ENCODE assay signal across 23 mouse cellular contexts in genomic region chr17:26151886-26152630, GRCm38 (mm10). TPM values are rescaled to one million over a fixed set of nuclear protein-coding genes. Genes with fewer than 3 reads are reported as not detected.
"Had no signal": no experiment of that assay in that cellular context is flagged by ENCODE, and none has a peak within 500 bp of the region (broad histone marks: within the 10 kb centered on the region; RNA-seq: fewer than 3 reads in every experiment).

No protein-coding gene starts in this region.

- H3K4me3 ChIP-seq: limb, embryonic 10.5 days; limb, embryonic 13.5 days; liver, embryonic 12.5 days; liver, embryonic 15.5 days; lung, embryonic 15.5 days; megakaryocyte, embryonic 14.5 days; midbrain, embryonic 10.5 days; neural tube, embryonic 12.5 days; neural tube, embryonic 15.5 days had no signal

- H3K4me2 ChIP-seq: limb, embryonic 13.5 days; liver, embryonic 12.5 days; liver, embryonic 15.5 days; lung, embryonic 15.5 days; neural tube, embryonic 12.5 days; neural tube, embryonic 15.5 days had no signal

- H3K9ac ChIP-seq: limb, embryonic 13.5 days; liver, embryonic 12.5 days; liver, embryonic 15.5 days; lung, embryonic 15.5 days; neural tube, embryonic 12.5 days; neural tube, embryonic 15.5 days had no signal

- H3K27me3 ChIP-seq: limb, embryonic 13.5 days; liver, embryonic 12.5 days; liver, embryonic 15.5 days; lung, embryonic 15.5 days; megakaryocyte, embryonic 14.5 days; neural tube, embryonic 12.5 days; neural tube, embryonic 15.5 days had no signal

- H3K4me1 ChIP-seq: limb, embryonic 10.5 days; limb, embryonic 13.5 days; liver, embryonic 12.5 days; liver, embryonic 15.5 days; lung, embryonic 15.5 days; midbrain, embryonic 10.5 days; neural tube, embryonic 12.5 days; neural tube, embryonic 15.5 days had no signal

- DNase-seq: kidney, adult 9 months; kidney, postnatal 14 days; kidney, postnatal 4 days; layer of hippocampus, adult 9-11 months; liver; lung, adult 18-20 months; lung, postnatal 10 days; lung, postnatal 36 days; midbrain, embryonic 14.5 days; retina, postnatal 1 day; right cerebral cortex, postnatal 25 days; thymus, adult 18-20 months; thymus, postnatal 36 days had no signal

- H3K27ac ChIP-seq: limb, embryonic 10.5 days; limb, embryonic 13.5 days; liver, embryonic 12.5 days; liver, embryonic 15.5 days; lung, embryonic 15.5 days; midbrain, embryonic 10.5 days; neural tube, embryonic 12.5 days; neural tube, embryonic 15.5 days had no signal

- ATAC-seq: liver, embryonic 12.5 days had no signal

- H3K9me3 ChIP-seq: limb, embryonic 10.5 days; liver, embryonic 12.5 days; liver, embryonic 15.5 days; lung, embryonic 15.5 days; megakaryocyte, embryonic 14.5 days; neural tube, embryonic 12.5 days; neural tube, embryonic 15.5 days had no signal

RNA-seq across cellular contexts. Expression of gene Pdia2, which starts 46.8 kb away (rescaled TPM):
- polyA plus RNA-seq: midbrain, embryonic 14.5 days; testis, adult 2 months had no signal
